Mouse (Mus musculus): ENCODE measurements around the gene Ldha. TPM values are rescaled to one million over a fixed set of nuclear protein-coding genes. Genes with fewer than 3 reads are reported as not detected.
"Not testable (repeated sequence)": the region's sequence is repeated elsewhere in the genome, so short reads cannot be mapped to it uniquely, and the experiment has no call there.

The Ldha gene
- polyA plus RNA-seq, 1 experiment from 2014 or later: 1,078 TPM

DNA sequence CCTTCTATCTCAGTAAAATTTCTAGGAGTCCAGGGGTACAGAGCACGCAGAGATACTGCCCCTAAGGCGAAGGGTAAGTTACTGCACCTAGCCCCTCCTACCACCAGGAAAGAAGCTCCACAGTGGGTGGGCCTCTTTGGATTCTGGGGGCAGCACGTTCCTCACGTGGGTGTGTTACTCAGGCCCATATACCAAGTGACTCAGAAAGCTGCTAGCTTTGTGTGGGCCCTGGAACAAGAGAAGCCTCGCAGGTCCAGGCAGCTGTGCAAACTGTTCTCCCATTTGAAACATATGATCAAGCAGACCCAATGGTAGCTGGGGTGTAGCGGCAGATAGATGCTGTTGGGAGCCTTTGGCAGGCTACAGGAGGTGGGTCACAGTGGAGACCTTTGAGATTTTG is 17.8 kb downstream of the Ldha start:
- no peaks in the 10 kb centered on the region for H3K27me3 ChIP-seq
- H3K4me2 ChIP-seq: no peak overlapping the region
- no peak overlapping the region for H3K27ac ChIP-seq
- ATAC-seq (ENCODE audit: low FRiP score): no peak
- WGBS: 62% methylated on average over 6 of the region's 6 CpGs
- peaks cover 20% of the 10 kb centered on the region for H3K36me3 ChIP-seq (replicated peaks)
- H3K4me1 ChIP-seq: no peaks in the 10 kb centered on the region
- H3K9ac ChIP-seq: no peak overlapping the region
- no peaks in the 10 kb centered on the region for H3K9me3 ChIP-seq
- H3K4me3 ChIP-seq (replicated peaks): no peak overlapping the region

DNA sequence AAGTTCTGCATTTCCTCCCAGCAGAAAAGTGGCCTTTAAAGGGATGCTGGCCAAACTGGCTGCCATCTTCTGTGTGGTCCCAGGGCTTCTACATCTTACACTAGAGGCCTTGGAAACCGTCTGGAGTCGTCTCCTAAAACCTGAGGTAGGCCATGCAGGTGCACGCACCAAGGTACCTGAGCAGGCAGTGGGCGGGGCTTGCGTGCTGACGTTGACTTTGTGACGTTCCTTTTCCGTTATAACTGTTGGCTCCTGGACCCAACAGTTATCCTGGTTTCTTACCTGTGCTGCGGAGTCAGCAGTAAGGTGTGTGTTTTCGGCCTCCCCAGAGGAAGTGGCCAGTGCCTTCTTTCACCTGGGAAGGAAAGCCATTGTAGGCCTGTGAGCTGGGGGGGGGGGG is 19.7 kb downstream of the Ldha start, which contains the start of gene Ldhc:
TSS of gene Ldhc (plus strand) at position 208 of the 400 bp plus-strand sequence.
- no peak within 1 kb of the TSS for H3K4me3 ChIP-seq (replicated peaks)
- H3K4me1 ChIP-seq: no peaks in the 10 kb centered on the region
- H3K9ac ChIP-seq: no peak within 1 kb of the TSS
- H3K36me3 ChIP-seq (replicated peaks): peaks cover under 1% of the 10 kb centered on the region; the same call in 1 of the 2 replicates
- no peak for ATAC-seq (ENCODE audit: low FRiP score)
- H3K4me2 ChIP-seq: no peak within 1 kb of the TSS
- H3K9me3 ChIP-seq: no peaks in the 10 kb centered on the region
- 42% methylated on average over 10 of the region's 10 CpGs for WGBS
- H3K27ac ChIP-seq: no peak within 1 kb of the TSS
- no peaks in the 10 kb centered on the region for H3K27me3 ChIP-seq

DNA sequence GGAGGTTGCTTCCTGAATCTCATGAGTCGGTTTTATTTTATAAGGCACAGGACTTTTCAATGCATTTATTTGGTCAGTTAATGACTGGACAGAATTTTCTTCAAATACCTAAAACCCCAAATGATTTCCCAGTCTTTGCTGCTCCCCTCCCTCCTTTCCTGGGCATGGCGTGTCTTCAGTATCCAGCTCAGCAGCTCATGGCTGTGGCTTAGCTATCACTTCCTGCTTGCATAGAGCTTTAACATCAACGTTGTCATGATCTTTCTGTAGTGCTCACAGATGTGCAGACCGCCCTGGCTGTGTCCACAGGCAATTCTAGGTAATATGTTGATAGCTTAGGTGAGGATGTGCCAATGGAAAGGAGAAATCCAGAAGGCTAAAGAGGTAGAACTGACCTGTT is 30.7 kb downstream of the Ldha start:
- no peak for ATAC-seq (ENCODE audit: low FRiP score)
- H3K9me3 ChIP-seq: no peaks in the 10 kb centered on the region
- no peaks in the 10 kb centered on the region for H3K4me1 ChIP-seq
- 86% methylated on average over 4 of the region's 4 CpGs for WGBS
- H3K36me3 ChIP-seq (replicated peaks): no peaks in the 10 kb centered on the region
- no peak overlapping the region for H3K27ac ChIP-seq
- no peak overlapping the region for H3K4me3 ChIP-seq (replicated peaks)
- no peak overlapping the region for H3K9ac ChIP-seq
- H3K27me3 ChIP-seq: no peaks in the 10 kb centered on the region
- H3K4me2 ChIP-seq: no peak overlapping the region

DNA sequence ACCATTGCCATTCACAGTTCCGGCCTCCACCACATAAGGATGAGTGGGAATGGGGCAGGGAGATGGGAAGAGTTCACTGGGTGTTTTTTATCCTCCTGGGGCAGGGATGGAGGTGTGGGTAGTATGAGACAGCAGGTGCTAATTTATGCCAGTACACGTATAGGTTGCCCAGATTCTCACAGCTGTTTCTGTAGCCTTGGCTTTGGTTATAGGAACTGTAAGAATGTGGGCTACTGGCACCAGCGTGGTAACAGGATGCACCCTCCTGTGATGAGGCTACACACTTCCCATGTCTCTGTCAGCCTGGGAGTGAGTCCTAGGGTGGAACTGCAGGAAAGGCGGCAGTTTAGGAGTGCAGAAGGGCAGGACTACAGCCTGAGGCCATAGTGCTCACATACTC is 35.6 kb downstream of the Ldha start:
- Histone ChIP-seq H3K27me3 (no peaks in the 10 kb centered on the region), H3K4me2 (no peak overlapping the region), H3K9ac (no peak overlapping the region), H3K9me3 (no peaks in the 10 kb centered on the region), H3K4me1 (no peaks in the 10 kb centered on the region), H3K4me3 (replicated peaks) (no peak overlapping the region), H3K36me3 (replicated peaks) (no peaks in the 10 kb centered on the region; the same call in 1 of the 2 replicates), H3K27ac (no peak overlapping the region)
- no peak for ATAC-seq (ENCODE audit: low FRiP score)
- 79% methylated on average over 4 of the region's 4 CpGs for WGBS

- WGBS: 90% methylated on average over 6 of the region's 6 CpGs
- Histone ChIP-seq H3K27ac (no peak overlapping the region), H3K4me3 (replicated peaks) (no peak overlapping the region), H3K4me2 (no peak overlapping the region), H3K36me3 (replicated peaks) (no peaks in the 10 kb centered on the region; the same call in 1 of the 2 replicates), H3K9me3 (no peaks in the 10 kb centered on the region), H3K4me1 (no peaks in the 10 kb centered on the region), H3K27me3 (no peaks in the 10 kb centered on the region), H3K9ac (no peak overlapping the region)
- no peak for ATAC-seq (ENCODE audit: low FRiP score)
Observed at GRCm38 (mm10) chr7:46877255-46877654, 36.0 kb downstream of the Ldha start.

GRCm38 (mm10) chr7:46879851-46880250 is 38.6 kb downstream of the Ldha start:
- Histone ChIP-seq H3K4me2 (no peak overlapping the region), H3K4me1 (no peaks in the 10 kb centered on the region), H3K9me3 (no peaks in the 10 kb centered on the region), H3K4me3 (replicated peaks) (no peak overlapping the region), H3K27ac (no peak overlapping the region), H3K36me3 (replicated peaks) (peaks cover 9% of the 10 kb centered on the region), H3K9ac (no peak overlapping the region), H3K27me3 (no peaks in the 10 kb centered on the region)
- WGBS: 92% methylated on average over 5 of the region's 5 CpGs
- ATAC-seq (ENCODE audit: low FRiP score): no peak

GRCm38 (mm10) chr7:46880992-46881391 is 39.7 kb downstream of the Ldha start:
- Histone ChIP-seq H3K4me1 (no peaks in the 10 kb centered on the region), H3K4me3 (replicated peaks) (no peak overlapping the region), H3K36me3 (replicated peaks) (peaks cover 20% of the 10 kb centered on the region), H3K4me2 (no peak overlapping the region), H3K9ac (no peak overlapping the region), H3K27me3 (no peaks in the 10 kb centered on the region), H3K9me3 (no peaks in the 10 kb centered on the region), H3K27ac (no peak overlapping the region)
- no peak for ATAC-seq (ENCODE audit: low FRiP score)
- WGBS: 82% methylated on average over 1 of the region's 2 CpGs

- not testable (repeated sequence) for H3K27me3 ChIP-seq; H3K9ac ChIP-seq; H3K4me3 ChIP-seq (replicated peaks); ATAC-seq (ENCODE audit: low FRiP score); H3K9me3 ChIP-seq; H3K27ac ChIP-seq; H3K4me2 ChIP-seq; H3K4me1 ChIP-seq
- 89% methylated on average over 8 of the region's 8 CpGs for WGBS
- H3K36me3 ChIP-seq (replicated peaks): peaks cover 30% of the 10 kb centered on the region
Observed at GRCm38 (mm10) chr7:46881941-46882340, 40.7 kb downstream of the Ldha start.

GRCm38 (mm10) chr7:46883304-46883703 is 42.0 kb downstream of the Ldha start:
- no peaks in the 10 kb centered on the region for H3K27me3 ChIP-seq
- H3K36me3 ChIP-seq (replicated peaks): peaks cover 43% of the 10 kb centered on the region
- H3K27ac ChIP-seq: no peak overlapping the region
- H3K4me1 ChIP-seq: no peaks in the 10 kb centered on the region
- H3K9ac ChIP-seq: no peak overlapping the region
- no peaks in the 10 kb centered on the region for H3K9me3 ChIP-seq
- no peak for ATAC-seq (ENCODE audit: low FRiP score)
- H3K4me2 ChIP-seq: no peak overlapping the region
- H3K4me3 ChIP-seq (replicated peaks): no peak overlapping the region
- 86% methylated on average over 3 of the region's 3 CpGs for WGBS

- Histone ChIP-seq H3K27me3 (no peaks in the 10 kb centered on the region), H3K9me3 (no peaks in the 10 kb centered on the region), H3K4me3 (replicated peaks) (no peak overlapping the region), H3K36me3 (replicated peaks) (peaks cover 90% of the 10 kb centered on the region), H3K27ac (no peak overlapping the region), H3K4me1 (no peaks in the 10 kb centered on the region), H3K4me2 (no peak overlapping the region), H3K9ac (no peak overlapping the region)
- ATAC-seq (ENCODE audit: low FRiP score): no peak
- 94% methylated on average over 3 of the region's 3 CpGs for WGBS
Observed at GRCm38 (mm10) chr7:46895511-46895910, 54.2 kb downstream of the Ldha start.

DNA sequence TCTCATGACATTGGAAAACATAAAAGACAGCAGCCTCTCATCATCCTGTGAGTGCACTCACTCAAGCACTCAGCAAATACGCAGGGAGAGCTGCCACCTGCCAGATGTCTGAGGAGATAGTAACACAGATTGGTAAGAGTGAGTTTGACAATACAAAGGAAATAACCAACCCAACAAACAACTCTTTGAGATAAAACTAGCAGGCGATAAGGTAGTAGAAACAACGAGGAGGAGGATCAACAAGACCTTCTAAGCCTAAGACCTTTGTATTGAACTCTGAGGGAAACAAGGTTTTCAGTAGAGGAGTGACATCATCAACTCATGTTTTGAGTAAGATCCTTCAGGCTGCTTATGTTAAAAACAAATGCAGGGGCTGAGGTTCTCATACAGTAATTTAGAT is 58.1 kb downstream of the Ldha start:
- WGBS: 90% methylated on average over 3 of the region's 3 CpGs
- Histone ChIP-seq H3K9ac (no peak overlapping the region), H3K36me3 (replicated peaks) (peaks cover 82% of the 10 kb centered on the region), H3K27me3 (no peaks in the 10 kb centered on the region), H3K9me3 (no peaks in the 10 kb centered on the region), H3K4me1 (no peaks in the 10 kb centered on the region), H3K4me2 (no peak overlapping the region), H3K4me3 (replicated peaks) (no peak overlapping the region), H3K27ac (no peak overlapping the region)
- ATAC-seq (ENCODE audit: low FRiP score): no peak
